Mouse (Mus musculus) kidney, adult 2 months (tissue): ENCODE results near the gene Fam133b.

Source experiments
- CTCF ChIP-seq: fragments of 200-500 bp; conservative IDR thresholded peaks from 2 replicates; pipeline ENCODE4 v1.5.1; 2011; ENCODE audit warnings: low read depth, mild to moderate bottlenecking, control low read depth, low read length, moderate library complexity, mixed read lengths; ENCODE audit not compliant: insufficient read depth, insufficient read length
- POLR2A ChIP-seq: fragments of 200-500 bp; IDR thresholded peaks from one replicate; pipeline ENCODE4 v1.6.1; 2011; ENCODE audit warnings: low read depth, low read length, control low read depth

- TF ChIP-seq CTCF (no peak), POLR2A (no peak)
These were observed 22.9 kb upstream of the Fam133b start for GRCm38 (mm10) chr5:3520493-3521359.
